In genomic region chr6:114804866-114805265, GRCm38 (mm10) we compare ENCODE assay signal across 21 mouse cellular contexts.
DNase-seq lines count a peak whose midpoint lies in the region; ATAC-seq and TF ChIP-seq lines count a peak whose summit lies in the region.
"Had no signal": no experiment of that assay in that cellular context is flagged by ENCODE, and none has a peak within 500 bp of the region (broad histone marks: within the 10 kb centered on the region; RNA-seq: fewer than 3 reads in every experiment).

No protein-coding gene starts in this region.

- H3K4me2 ChIP-seq in hindbrain, embryonic 15.5 days, result no peak overlapping the region
- no peak overlapping the region for H3K4me2 ChIP-seq in midbrain, postnatal 0 days (ENCODE audit: low read depth, low read length, poor library complexity, severe bottlenecking)
- H3K4me2 ChIP-seq: intestine, embryonic 15.5 days; limb, embryonic 15.5 days; neural tube, embryonic 13.5 days; stomach, embryonic 15.5 days had no signal

- H3K4me3 ChIP-seq in layer of hippocampus, adult 2 months, result no peak overlapping the region
- H3K4me3 ChIP-seq in hindbrain, embryonic 15.5 days, result no peak overlapping the region
- H3K4me3 ChIP-seq in midbrain, postnatal 0 days (ENCODE audit: low read depth, low read length), result no peak overlapping the region
- H3K4me3 ChIP-seq: intestine, embryonic 15.5 days; left cerebral cortex, adult 2 months; limb, embryonic 15.5 days; neural tube, embryonic 13.5 days; stomach, embryonic 15.5 days had no signal

- no peaks in the 10 kb centered on the region for H3K9me3 ChIP-seq in hindbrain, embryonic 15.5 days
- H3K9me3 ChIP-seq in midbrain, postnatal 0 days (ENCODE audit: low read length), result no peaks in the 10 kb centered on the region
- H3K9me3 ChIP-seq: intestine, embryonic 15.5 days; limb, embryonic 15.5 days; neural tube, embryonic 13.5 days; stomach, embryonic 15.5 days had no signal

- H3K9ac ChIP-seq in hindbrain, embryonic 15.5 days, result no peak overlapping the region
- no peak overlapping the region for H3K9ac ChIP-seq in midbrain, postnatal 0 days (replicated peaks; ENCODE audit: low read length, poor library complexity, severe bottlenecking)
- H3K9ac ChIP-seq: intestine, embryonic 15.5 days; limb, embryonic 15.5 days; neural tube, embryonic 13.5 days; stomach, embryonic 15.5 days had no signal

- ATAC-seq in hindbrain, embryonic 15.5 days (ENCODE audit: low FRiP score, low read depth), result no peak
- no peak for ATAC-seq in midbrain, postnatal 0 days (ENCODE audit: low FRiP score)
- ATAC-seq: intestine, embryonic 15.5 days had no signal

- 50% methylated on average over 1 of the region's 1 CpGs for WGBS in hindbrain, embryonic 15.5 days
- WGBS in midbrain, postnatal 0 days, result 53% methylated on average over 1 of the region's 1 CpGs

- H3K27ac ChIP-seq in layer of hippocampus, adult 2 months, result peak overlapping the region; percentile 70
- peak overlapping the region; percentile 52; the same call in 1 of the 2 replicates for H3K27ac ChIP-seq in hindbrain, embryonic 15.5 days (replicated peaks)
- no peak overlapping the region for H3K27ac ChIP-seq in midbrain, postnatal 0 days (ENCODE audit: low read depth, low read length)
- H3K27ac ChIP-seq: intestine, embryonic 15.5 days; left cerebral cortex, adult 2 months; stomach, embryonic 15.5 days had no signal

- no peak for TF ChIP-seq CTCF in layer of hippocampus, adult 2 months (conservative IDR thresholded peaks at IDR 0.05)
- TF ChIP-seq CTCF in midbrain, postnatal 0 days (IDR thresholded peaks at IDR 0.05), result no peak

- peaks cover 18% of the 10 kb centered on the region; the same call in 1 of the 2 replicates for H3K4me1 ChIP-seq in hindbrain, embryonic 15.5 days (replicated peaks)
- no peaks in the 10 kb centered on the region for H3K4me1 ChIP-seq in midbrain, postnatal 0 days (ENCODE audit: insufficient read depth, low read length)
- H3K4me1 ChIP-seq: stomach, embryonic 15.5 days had no signal

- no peak for DNase-seq in layer of hippocampus, adult 2 months (ENCODE audit: low spot score in 2 of 2)
- no peak for DNase-seq in layer of hippocampus, adult 9-11 months
- DNase-seq in adipocyte (ENCODE audit: low spot score), result peak; percentile 45
- peak; percentile 15 for DNase-seq in midbrain, postnatal 0 days (ENCODE audit: low spot score)
- no peak for DNase-seq in lung, postnatal 36 days
- no peak for DNase-seq in ovary, postnatal 10 days (ENCODE audit: low spot score)
- DNase-seq: adrenal gland, adult 8-10 months; cerebellum, adult 8-10 months; heart, postnatal 36 days; kidney, adult 9 months; kidney, postnatal 25 days; lung, postnatal 10 days; right cerebral cortex, postnatal 14 days; thymus, adult 18-20 months; thymus, postnatal 4 days had no signal

- H3K27me3 ChIP-seq in hindbrain, embryonic 15.5 days, result no peaks in the 10 kb centered on the region
- H3K27me3 ChIP-seq in midbrain, postnatal 0 days (ENCODE audit: insufficient read depth, low read length), result no peaks in the 10 kb centered on the region
- H3K27me3 ChIP-seq: intestine, embryonic 15.5 days; limb, embryonic 15.5 days; neural tube, embryonic 13.5 days; stomach, embryonic 15.5 days had no signal

- H3K36me3 ChIP-seq in hindbrain, embryonic 15.5 days, result no peaks in the 10 kb centered on the region
- H3K36me3 ChIP-seq in midbrain, postnatal 0 days (ENCODE audit: insufficient read depth, low read length), result no peaks in the 10 kb centered on the region
- H3K36me3 ChIP-seq: intestine, embryonic 15.5 days; limb, embryonic 15.5 days; neural tube, embryonic 13.5 days; stomach, embryonic 15.5 days had no signal

Comparison
In these comparisons a context has a peak if more than half of its experiments do, and no peak if none do; other contexts are left out.
1. DNase-seq: peak in adipocyte (single experiment) and midbrain, postnatal 0 days (single experiment); none in layer of hippocampus, adult 2 months (0 of 2), layer of hippocampus, adult 9-11 months (single experiment), lung, postnatal 36 days (single experiment) and ovary, postnatal 10 days (single experiment).